Mouse (Mus musculus) natural killer cell, adult 2 months (primary cell): ENCODE data around the gene Il18.
"Not testable (repeated sequence)": the region's sequence is repeated elsewhere in the genome, so short reads cannot be mapped to it uniquely, and the experiment has no call there.

Source experiments
- DNase-seq, 2 experiments: peaks; one replicate each; pipeline ENCODE4 v3.0.0; 2022; ENCODE audit warnings: low spot score in 2 of 2

Il18 gene

GRCm38 (mm10) chr9:50603189-50603997 is 48.8 kb downstream of the Il18 start, which contains the start of the genes Sdhd and Timm8b:
Gene Sdhd (minus strand): TSS chr9:50603812.
Gene Timm8b (plus strand): TSS chr9:50603910.
- DNase-seq: peak; percentile 91 to 94

DNA sequence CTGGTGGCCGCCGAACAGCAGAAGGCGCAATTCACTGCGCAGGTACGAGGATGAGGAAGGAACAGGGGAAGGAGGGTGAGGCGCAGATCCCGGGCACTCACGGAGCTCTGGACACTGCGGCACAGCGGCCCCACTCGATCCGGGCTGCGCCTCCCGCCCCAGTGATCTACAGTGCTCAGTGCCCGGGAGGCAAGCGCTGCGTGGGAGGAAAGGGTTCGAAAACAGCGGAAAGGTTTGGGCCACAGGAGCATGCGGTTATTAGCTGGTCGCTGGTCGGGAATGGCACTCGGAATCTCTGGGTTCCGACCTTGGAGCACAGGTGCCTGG is 49.3 kb downstream of the Il18 start:
- DNase-seq: no peak

- DNase-seq: no peak
Measured at GRCm38 (mm10) chr9:50604338-50604737, 49.7 kb downstream of the Il18 start.

DNA sequence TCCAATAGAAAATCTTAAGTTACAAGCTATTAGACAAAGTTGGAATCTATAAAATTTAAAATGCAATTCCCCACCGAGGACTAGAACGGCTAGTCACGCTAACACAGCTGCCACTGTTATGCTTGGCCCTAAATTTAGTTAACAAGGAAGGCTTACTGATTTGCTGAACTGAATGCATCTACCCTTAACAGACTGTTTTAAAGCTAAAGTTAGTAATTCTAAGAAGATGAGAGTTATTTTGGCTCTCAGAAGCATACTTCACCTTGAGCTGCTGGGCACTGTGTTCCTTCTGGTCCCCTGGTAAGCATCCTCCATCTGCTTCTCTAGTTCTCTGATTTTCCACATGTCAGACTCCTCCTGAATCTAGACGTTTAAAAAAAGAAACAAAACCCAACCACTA is 57.5 kb downstream of the Il18 start:
- DNase-seq: no peak

DNA sequence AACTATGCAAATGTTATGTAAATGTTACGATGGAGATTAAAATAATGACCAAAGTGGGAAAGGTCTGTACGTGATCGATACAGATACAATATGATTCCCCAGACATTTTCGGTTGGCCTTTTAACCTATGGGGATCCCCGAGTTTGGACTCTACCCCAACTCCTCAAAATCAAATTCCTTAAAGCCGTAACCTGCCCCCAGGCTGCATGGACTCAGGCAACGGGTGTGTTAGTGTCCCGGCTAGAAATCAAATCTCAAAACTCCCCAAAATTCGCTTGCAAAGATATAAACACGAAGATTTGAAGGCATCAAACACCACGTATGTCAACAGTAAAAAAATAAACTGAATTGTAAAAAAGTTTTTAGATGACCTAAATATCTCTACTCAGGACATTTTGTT is 61.5 kb downstream of the Il18 start:
- DNase-seq: no peak

DNA sequence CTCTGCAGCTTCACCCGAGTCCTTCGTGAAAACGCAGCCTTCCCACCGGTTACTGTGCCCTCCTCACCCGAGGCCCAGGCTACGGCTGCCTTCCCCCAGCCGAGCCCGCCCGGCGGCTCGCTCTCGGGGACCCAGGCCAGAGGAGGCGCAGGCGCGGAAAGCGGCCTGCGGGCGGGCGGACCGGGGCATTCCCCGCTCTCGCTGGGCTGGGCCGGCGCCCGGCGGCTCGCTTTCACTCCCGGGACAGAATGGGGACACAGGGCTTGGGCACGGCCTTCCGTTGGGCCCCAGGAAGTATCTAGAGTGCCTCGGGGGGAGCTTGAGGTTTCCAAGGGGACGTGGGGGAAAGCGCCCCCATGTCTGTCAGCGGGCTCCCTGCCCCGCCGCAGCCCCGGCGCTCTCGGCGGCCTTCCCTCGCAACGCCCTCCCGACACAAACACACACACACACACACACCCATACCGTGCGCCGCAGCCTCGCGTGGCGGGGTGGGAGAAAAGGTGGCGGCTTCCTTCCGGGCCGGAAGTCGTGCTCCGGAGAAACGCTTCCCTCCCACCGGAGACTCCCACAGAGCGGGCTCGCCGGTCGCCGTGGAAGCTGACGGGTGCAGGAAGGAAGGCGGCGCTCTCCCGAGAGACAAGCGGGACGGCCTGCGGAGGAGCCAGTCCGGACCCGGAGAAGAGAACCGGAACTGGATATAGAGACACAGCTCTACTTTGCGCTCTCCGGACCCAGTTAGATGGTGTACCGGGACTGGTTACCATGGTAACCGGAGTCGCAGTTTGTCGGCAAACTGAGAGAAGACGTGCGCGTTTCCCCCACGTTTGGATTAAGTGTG is 62.4 kb downstream of the Il18 start, which contains the start of the genes Pih1d2 and Nkapd1:
TSS of gene Pih1d2 (plus strand) at position 556 of the 838 bp plus-strand sequence.
TSS of gene Nkapd1 (minus strand) at position 699 of the 838 bp plus-strand sequence.
- DNase-seq: peak; percentile 87 to 90

DNA sequence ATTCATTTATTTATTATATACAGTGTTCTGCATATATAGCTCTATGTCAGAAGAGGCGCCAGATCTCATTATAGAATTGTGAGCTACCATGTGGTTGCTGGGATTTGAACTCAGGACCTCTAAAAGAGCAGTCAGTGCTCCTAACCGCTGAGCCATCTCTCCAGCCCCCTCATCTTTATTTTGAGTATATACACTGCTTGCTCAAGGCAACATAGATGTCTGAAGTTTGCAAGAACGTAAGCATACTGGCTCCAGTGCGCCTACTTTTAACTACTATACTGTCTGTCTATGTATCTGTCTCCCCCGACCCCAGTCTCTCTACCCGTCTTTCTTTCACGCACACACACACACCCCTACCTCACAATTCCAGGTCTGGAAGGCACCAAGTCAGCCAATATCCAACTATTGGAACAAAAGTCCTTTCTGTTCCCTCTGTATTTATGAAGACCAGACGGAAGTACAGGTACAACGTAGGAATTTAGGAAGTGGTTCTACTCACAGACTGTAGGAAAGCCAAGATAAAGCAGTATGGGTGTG is 63.2 kb downstream of the Il18 start:
- no peak for DNase-seq

DNA sequence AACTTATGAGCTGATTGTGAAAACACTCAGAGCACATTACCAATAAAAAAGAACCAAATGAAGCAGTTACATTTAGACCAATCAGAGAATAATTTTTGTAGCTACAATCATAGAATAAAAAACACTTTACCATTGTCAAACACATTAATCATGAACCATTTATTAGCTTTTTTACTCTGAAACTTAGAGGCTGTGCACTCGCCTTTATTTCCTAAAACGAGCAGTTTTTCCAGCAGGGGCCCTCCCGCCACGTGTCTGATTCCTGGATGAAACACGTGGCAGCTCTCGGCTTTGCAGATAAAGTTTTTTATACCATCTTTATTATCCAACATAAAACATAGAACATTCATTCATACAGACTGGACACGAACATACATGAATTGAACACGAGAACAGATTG is 76.3 kb downstream of the Il18 start:
- not testable (repeated sequence) for DNase-seq
